Mouse (Mus musculus) heart, embryonic 11.5 days (tissue): ENCODE data around the gene AW209491. TPM values are rescaled to one million over a fixed set of nuclear protein-coding genes. Genes with fewer than 3 reads are reported as not detected.

Experiments used
- ATAC-seq: fragments of 200-750 bp; cut with Nextera tagmentation; replicated peaks from 2 replicates; pipeline ENCODE4 v1.8.0; 2017; ENCODE audit warnings: moderate library complexity; ENCODE audit not compliant: insufficient number of reproducible peaks, low FRiP score, low TSS enrichment
- H3K27ac ChIP-seq: fragments of 300-500 bp; sonication (generic); 2 replicates; pipeline ENCODE4 v1.5.1; 2014; ENCODE audit warnings: mild to moderate bottlenecking, low read depth, low read length
- H3K27me3 ChIP-seq: fragments of 300-500 bp; sonication (generic); 2 replicates; pipeline ENCODE4 v1.6.1; 2014; ENCODE audit warnings: mild to moderate bottlenecking, low read length, mixed read lengths; ENCODE audit not compliant: control insufficient read depth, insufficient read depth
- H3K36me3 ChIP-seq: fragments of 300-500 bp; sonication (generic); 2 replicates; pipeline ENCODE4 v1.6.1; 2014; ENCODE audit warnings: mild to moderate bottlenecking, low read length, moderate library complexity, mixed read lengths; ENCODE audit not compliant: control insufficient read depth, insufficient read depth
- H3K4me1 ChIP-seq: fragments of 300-500 bp; sonication (generic); 2 replicates; pipeline ENCODE4 v1.6.1; 2014; ENCODE audit warnings: low read length; ENCODE audit not compliant: control insufficient read depth, insufficient read depth
- H3K4me2 ChIP-seq: fragments of 300-500 bp; sonication (generic); 2 replicates; pipeline ENCODE4 v1.6.1; 2014; ENCODE audit warnings: mild to moderate bottlenecking, moderate library complexity
- H3K4me3 ChIP-seq: fragments of 300-500 bp; sonication (generic); 2 replicates; pipeline ENCODE4 v1.5.1; 2014; ENCODE audit warnings: low read depth, low read length
- H3K9ac ChIP-seq: fragments of 300-500 bp; sonication (generic); 2 replicates; pipeline ENCODE4 v1.6.1; 2014; ENCODE audit warnings: mild to moderate bottlenecking, low read depth, low read length, moderate library complexity
- H3K9me3 ChIP-seq: fragments of 300-500 bp; sonication (generic); replicated peaks from 2 replicates; pipeline ENCODE4 v1.6.1; 2016; ENCODE audit warnings: low read length; ENCODE audit not compliant: control insufficient read depth
- WGBS: fragments of 180-500 bp; shearing (Covaris S2); extraction: QIAGEN DNeasy Blood & Tissue Kit; methylation state at CpG from one replicate; pipeline ENCODE4 v1.1.7; 2014; ENCODE audit not compliant: insufficient replicate concordance; 5-methylcytosine and 5-hydroxymethylcytosine counted together
- polyA plus RNA-seq: library from polyadenylated mRNA; unstranded; fragments of >200 nt; fragmentation: Nextera tagmentation; extraction: Ambion mirVana; gene quantifications from 2 replicates; pipeline ENCODE4 v1.2.1, GENCODE M21; 2014

Gene AW209491
- polyA plus RNA-seq, result 19.3 and 19.5 TPM in 2 replicates

- WGBS, result 1% methylated on average over 29 of the region's 29 CpGs
- Histone ChIP-seq H3K27ac (peak within 1 kb of the TSS; percentile 75), H3K36me3 (peaks cover 10% of the 10 kb centered on the region), H3K4me3 (peak within 1 kb of the TSS; percentile 65), H3K4me1 (no peaks in the 10 kb centered on the region; the same call in 1 of the 2 replicates), H3K9ac (peak within 1 kb of the TSS; percentile 81), H3K9me3 (no peaks in the 10 kb centered on the region), H3K27me3 (no peaks in the 10 kb centered on the region), H3K4me2 (peak within 1 kb of the TSS; percentile 78)
- ATAC-seq, result peak; percentile 94
Measured at GRCm38 (mm10) chr13:14629726-14630641, at the start of gene AW209491. Gene AW209491 (plus strand): TSS chr13:14630154.

- no peak overlapping the region for H3K27ac ChIP-seq
- H3K9me3 ChIP-seq, result no peaks in the 10 kb centered on the region
- H3K9ac ChIP-seq, result no peak overlapping the region
- ATAC-seq, result no peak
- H3K36me3 ChIP-seq, result no peaks in the 10 kb centered on the region
- WGBS, result 70% methylated on average over 3 of the region's 3 CpGs
- no peak overlapping the region for H3K4me3 ChIP-seq
- no peaks in the 10 kb centered on the region for H3K27me3 ChIP-seq
- H3K4me1 ChIP-seq, result no peaks in the 10 kb centered on the region
- no peak overlapping the region for H3K4me2 ChIP-seq
Measured at GRCm38 (mm10) chr13:14580392-14580791, 49.6 kb upstream of the AW209491 start.

- Histone ChIP-seq H3K9ac (no peak overlapping the region), H3K4me2 (no peak overlapping the region), H3K4me3 (no peak overlapping the region), H3K9me3 (no peaks in the 10 kb centered on the region), H3K4me1 (no peaks in the 10 kb centered on the region), H3K36me3 (no peaks in the 10 kb centered on the region), H3K27ac (no peak overlapping the region), H3K27me3 (no peaks in the 10 kb centered on the region)
- no peak for ATAC-seq
- 89% methylated on average over 2 of the region's 2 CpGs for WGBS
Measured at GRCm38 (mm10) chr13:14602744-14603143, 27.2 kb upstream of the AW209491 start.

GRCm38 (mm10) chr13:14607616-14608015 is 22.3 kb upstream of the AW209491 start:
- Histone ChIP-seq H3K9ac (no peak overlapping the region), H3K36me3 (peaks cover 3% of the 10 kb centered on the region; the same call in 1 of the 2 replicates), H3K9me3 (no peaks in the 10 kb centered on the region), H3K4me3 (no peak overlapping the region), H3K27ac (no peak overlapping the region), H3K4me1 (no peaks in the 10 kb centered on the region), H3K4me2 (no peak overlapping the region), H3K27me3 (no peaks in the 10 kb centered on the region)
- ATAC-seq, result no peak

- peak; percentile 39; the same call in 1 of the 2 replicates for ATAC-seq
- WGBS, result 7% methylated on average over 10 of the region's 10 CpGs
- Histone ChIP-seq H3K27me3 (no peaks in the 10 kb centered on the region), H3K9ac (peak overlapping the region; percentile 83), H3K4me2 (peak overlapping the region; percentile 73), H3K4me3 (peak overlapping the region; percentile 95), H3K9me3 (no peaks in the 10 kb centered on the region), H3K4me1 (no peaks in the 10 kb centered on the region), H3K36me3 (peaks cover 5% of the 10 kb centered on the region; the same call in 1 of the 2 replicates), H3K27ac (0 out of 2 replicates have a peak overlapping the region, but pooled peaks have one; percentile 22)
Measured at GRCm38 (mm10) chr13:14612463-14612862, 17.5 kb upstream of the AW209491 start.

- H3K9me3 ChIP-seq, result no peaks in the 10 kb centered on the region
- H3K4me3 ChIP-seq, result peak within 1 kb of the TSS; percentile 95
- under 1% methylated on average over 42 of the region's 42 CpGs for WGBS
- no peaks in the 10 kb centered on the region for H3K4me1 ChIP-seq
- H3K27ac ChIP-seq, result peak within 1 kb of the TSS; percentile 64; the same call in 1 of the 2 replicates
- peak within 1 kb of the TSS; percentile 75 for H3K4me2 ChIP-seq
- ATAC-seq, result peak; percentile 99
- H3K27me3 ChIP-seq, result no peaks in the 10 kb centered on the region
- H3K9ac ChIP-seq, result peak within 1 kb of the TSS; percentile 86
- H3K36me3 ChIP-seq, result peaks cover 8% of the 10 kb centered on the region
Measured at GRCm38 (mm10) chr13:14612926-14613529, 16.9 kb upstream of the AW209491 start, which contains the start of the genes Mrpl32 and Psma2. Gene Mrpl32 (minus strand): TSS chr13:14613165. Gene Psma2 (plus strand): TSS chr13:14613240.

- Histone ChIP-seq H3K4me1 (no peaks in the 10 kb centered on the region), H3K36me3 (peaks cover 11% of the 10 kb centered on the region), H3K27ac (peak overlapping the region; percentile 64; the same call in 1 of the 2 replicates), H3K27me3 (no peaks in the 10 kb centered on the region), H3K9ac (peak overlapping the region; percentile 86), H3K4me3 (peak overlapping the region; percentile 95), H3K9me3 (no peaks in the 10 kb centered on the region), H3K4me2 (peak overlapping the region; percentile 75)
- 2% methylated on average over 9 of the region's 9 CpGs for WGBS
- ATAC-seq, result no peak
Measured at GRCm38 (mm10) chr13:14613553-14613952, 16.4 kb upstream of the AW209491 start.

- Histone ChIP-seq H3K4me2 (no peak overlapping the region), H3K4me1 (no peaks in the 10 kb centered on the region), H3K9me3 (no peaks in the 10 kb centered on the region), H3K4me3 (no peak overlapping the region), H3K27me3 (no peaks in the 10 kb centered on the region), H3K9ac (no peak overlapping the region), H3K36me3 (peaks cover 22% of the 10 kb centered on the region), H3K27ac (no peak overlapping the region)
- WGBS, result 44% methylated on average over 2 of the region's 2 CpGs
- ATAC-seq, result no peak
Measured at GRCm38 (mm10) chr13:14618724-14619123, 11.2 kb upstream of the AW209491 start.
